Mouse (Mus musculus): ENCODE results near the gene Lamc1.
"Not testable (repeated sequence)": the region's sequence is repeated elsewhere in the genome, so short reads cannot be mapped to it uniquely, and the experiment has no call there.

Gene Lamc1

GRCm38 (mm10) chr1:153331796-153332443 lies 666 bp downstream of the Lamc1 start:
- in situ Hi-C loops (cut with MseI, MboI) = no loop called here

DNA sequence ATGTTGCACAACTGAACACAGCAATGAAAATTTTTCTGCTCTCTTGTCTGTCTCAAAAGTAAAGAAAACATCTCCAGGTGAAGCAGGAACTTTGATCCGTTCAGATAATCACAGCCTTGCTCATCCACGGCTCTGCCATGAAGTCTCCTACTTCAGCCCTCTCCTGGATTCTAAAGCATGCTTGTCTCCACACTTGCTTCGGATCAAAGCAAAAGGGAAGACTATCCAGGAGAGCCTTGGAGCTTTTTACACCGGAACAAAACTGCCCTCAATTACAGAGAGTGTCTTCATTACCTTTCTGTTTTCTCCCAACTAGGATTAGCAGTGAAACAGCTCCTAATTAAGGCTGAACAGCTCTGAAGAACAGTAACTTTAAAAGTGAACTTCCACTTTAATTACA lies 1.4 kb downstream of the Lamc1 start:
- in situ Hi-C loops (cut with MseI, MboI) = no loop called here

GRCm38 (mm10) chr1:153329306-153329705 lies 3.3 kb downstream of the Lamc1 start:
- in situ Hi-C loops (cut with MseI, MboI) = no loop called here

DNA sequence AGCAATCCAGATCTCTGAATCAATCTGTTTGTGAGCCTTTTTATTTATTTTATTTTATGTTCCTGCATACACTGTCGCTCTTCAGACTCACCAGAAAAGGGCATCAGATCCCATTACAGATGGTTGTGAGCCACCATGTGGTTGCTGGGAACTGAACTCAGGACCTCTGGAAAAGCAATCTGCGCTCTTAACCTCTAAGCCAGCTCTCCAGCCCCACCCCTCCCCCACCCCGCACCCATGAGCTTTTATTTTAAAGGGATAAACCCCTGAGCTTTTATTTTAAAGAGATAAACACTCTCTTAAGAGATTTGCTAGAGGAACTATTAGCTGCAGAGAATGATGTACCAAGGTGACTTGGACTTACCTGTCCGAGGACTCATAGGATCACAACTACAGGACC lies 5.5 kb downstream of the Lamc1 start:
- in situ Hi-C loops (cut with MseI, MboI) = no loop called here

- in situ Hi-C loops (cut with MseI, MboI) = no loop called here
Measured at GRCm38 (mm10) chr1:153326226-153326625, 6.4 kb downstream of the Lamc1 start.

- in situ Hi-C loops (cut with MseI, MboI) = no loop called here
Measured at GRCm38 (mm10) chr1:153321404-153321803, 11.2 kb downstream of the Lamc1 start.

GRCm38 (mm10) chr1:153320554-153321147 lies 11.9 kb downstream of the Lamc1 start:
- in situ Hi-C loops (cut with MseI, MboI) = no loop called here

DNA sequence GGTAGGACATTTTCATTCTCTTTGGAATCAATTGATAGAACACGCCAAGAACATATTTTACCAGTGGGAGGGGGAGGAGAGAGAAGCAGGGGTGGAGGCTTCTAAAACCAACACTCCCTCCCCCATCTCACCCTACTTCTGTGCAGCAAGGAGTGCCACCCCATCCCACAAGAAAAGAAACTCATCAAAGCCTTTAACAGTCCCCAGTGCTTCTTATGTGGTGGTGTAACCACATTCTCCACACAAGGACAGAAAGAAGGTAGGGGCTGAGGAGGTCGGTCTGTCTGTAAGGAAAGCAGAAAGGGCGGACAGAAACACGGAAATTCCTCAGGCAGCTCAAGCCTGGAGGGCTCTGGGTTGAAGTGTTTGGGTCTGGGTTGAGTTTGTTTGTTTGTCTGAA lies 12.5 kb downstream of the Lamc1 start:
- in situ Hi-C loops (cut with MseI, MboI) = no loop called here

DNA sequence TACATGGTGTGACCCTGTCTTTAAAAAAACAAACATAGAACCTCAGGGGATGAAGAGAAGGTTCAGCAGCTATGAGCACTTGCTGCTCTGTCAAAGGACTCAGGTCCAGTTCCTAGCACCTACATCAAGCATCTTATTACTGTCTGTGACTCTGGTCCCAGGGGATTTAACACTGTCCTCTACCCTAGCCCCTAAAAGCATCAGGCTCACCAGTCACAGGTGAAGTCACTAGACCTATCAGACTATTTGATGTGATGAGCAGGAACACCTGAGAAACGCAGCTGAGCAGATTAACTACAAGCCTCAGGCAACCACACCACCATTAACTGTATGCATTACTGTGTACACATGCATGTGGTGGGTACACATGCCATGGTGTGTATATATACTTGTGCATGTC lies 13.8 kb downstream of the Lamc1 start:
- in situ Hi-C loops (cut with MseI, MboI) = no loop called here

DNA sequence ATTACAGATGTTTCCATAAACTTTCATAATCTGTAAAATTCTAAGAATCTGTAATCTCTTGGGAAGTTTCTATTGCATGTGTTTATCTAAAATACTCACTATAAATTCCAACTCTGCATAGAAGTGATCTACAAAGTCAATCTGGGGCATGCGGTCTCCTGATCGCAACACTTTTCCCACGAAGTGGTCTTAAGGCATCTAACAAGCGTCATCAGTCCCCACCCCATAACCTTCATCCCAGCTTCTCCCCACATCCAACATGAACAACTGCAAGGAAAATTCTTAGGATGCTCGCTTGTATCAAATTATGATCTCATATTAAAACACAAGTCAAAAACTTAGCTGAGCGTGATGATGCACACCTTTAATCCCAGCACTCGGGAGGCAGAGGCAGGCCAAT lies 14.3 kb downstream of the Lamc1 start:
- in situ Hi-C loops (cut with MseI, MboI) = no loop called here

- in situ Hi-C loops (cut with MseI, MboI) = no loop called here
Measured at GRCm38 (mm10) chr1:153317486-153318260, 14.9 kb downstream of the Lamc1 start.

GRCm38 (mm10) chr1:153316956-153317355 lies 15.6 kb downstream of the Lamc1 start:
- in situ Hi-C loops (cut with MseI, MboI) = no loop called here

DNA sequence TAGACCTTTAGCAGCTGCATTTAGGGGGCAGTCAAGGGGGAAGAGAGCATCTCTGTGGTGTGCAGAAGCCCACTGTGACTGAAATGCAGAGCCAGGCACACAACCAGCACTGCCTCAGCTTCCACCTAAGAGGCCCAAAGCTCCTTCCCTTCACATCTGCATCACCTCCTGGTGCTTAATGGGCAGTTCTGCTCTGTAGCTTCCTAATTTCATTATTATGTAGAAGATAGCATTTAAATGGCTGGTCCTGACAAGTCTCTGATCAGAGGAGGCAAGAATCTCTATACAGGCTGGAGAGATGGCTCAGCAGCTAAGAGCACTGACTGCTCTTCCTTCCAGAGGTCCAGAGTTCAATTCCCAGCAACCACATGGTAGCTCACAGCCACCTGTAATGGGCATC lies 16.3 kb downstream of the Lamc1 start:
- in situ Hi-C loops (cut with MseI, MboI) = no loop called here

DNA sequence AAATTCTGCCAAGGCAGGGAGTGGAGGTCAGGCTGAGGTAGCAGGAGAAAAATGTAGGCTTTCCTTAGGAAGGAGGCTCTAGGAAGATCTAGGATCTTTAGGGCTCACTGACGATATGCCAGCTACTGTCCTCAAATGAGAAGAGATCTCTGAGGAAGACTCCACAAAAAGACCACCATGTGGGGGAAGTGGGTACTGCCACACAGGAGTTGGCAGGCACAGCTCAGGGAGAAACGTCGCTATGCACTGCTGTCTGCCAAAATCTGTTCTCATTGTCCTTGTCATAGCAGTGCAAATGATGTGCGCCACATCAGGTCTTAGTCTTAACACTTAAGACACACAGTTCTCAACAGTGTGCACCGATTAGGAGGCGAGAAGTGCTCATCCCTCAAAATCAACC lies 17.5 kb downstream of the Lamc1 start:
- in situ Hi-C loops (cut with MseI, MboI) = no loop called here

- in situ Hi-C loops (cut with MseI, MboI) = no loop called here
Measured at GRCm38 (mm10) chr1:153312992-153313391, 19.6 kb downstream of the Lamc1 start.

GRCm38 (mm10) chr1:153310190-153310589 lies 22.4 kb downstream of the Lamc1 start:
- in situ Hi-C loops (cut with MseI, MboI) = no loop called here

DNA sequence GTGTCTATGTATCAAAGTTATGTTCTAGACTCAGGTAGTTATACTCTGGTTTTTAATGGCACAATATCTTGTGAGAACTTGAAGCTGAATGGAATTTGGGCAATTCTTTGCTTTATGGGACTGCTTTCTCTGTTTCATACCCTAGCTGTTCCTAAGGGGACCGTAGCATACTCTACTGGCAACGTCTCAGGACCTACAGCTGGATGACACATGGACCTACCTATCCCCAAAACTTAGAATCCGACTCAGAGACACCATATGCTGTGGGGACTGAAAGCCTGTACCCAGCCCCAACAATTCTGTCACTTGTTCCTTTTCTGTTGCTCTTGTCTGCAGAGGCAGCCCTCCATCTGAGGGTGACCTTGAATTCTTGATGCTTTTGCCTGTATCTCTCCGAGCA lies 23.3 kb downstream of the Lamc1 start:
- in situ Hi-C loops (cut with MseI, MboI) = no loop called here

- in situ Hi-C loops (cut with MseI, MboI) = no loop called here
Measured at GRCm38 (mm10) chr1:153308915-153309296, 23.7 kb downstream of the Lamc1 start.

DNA sequence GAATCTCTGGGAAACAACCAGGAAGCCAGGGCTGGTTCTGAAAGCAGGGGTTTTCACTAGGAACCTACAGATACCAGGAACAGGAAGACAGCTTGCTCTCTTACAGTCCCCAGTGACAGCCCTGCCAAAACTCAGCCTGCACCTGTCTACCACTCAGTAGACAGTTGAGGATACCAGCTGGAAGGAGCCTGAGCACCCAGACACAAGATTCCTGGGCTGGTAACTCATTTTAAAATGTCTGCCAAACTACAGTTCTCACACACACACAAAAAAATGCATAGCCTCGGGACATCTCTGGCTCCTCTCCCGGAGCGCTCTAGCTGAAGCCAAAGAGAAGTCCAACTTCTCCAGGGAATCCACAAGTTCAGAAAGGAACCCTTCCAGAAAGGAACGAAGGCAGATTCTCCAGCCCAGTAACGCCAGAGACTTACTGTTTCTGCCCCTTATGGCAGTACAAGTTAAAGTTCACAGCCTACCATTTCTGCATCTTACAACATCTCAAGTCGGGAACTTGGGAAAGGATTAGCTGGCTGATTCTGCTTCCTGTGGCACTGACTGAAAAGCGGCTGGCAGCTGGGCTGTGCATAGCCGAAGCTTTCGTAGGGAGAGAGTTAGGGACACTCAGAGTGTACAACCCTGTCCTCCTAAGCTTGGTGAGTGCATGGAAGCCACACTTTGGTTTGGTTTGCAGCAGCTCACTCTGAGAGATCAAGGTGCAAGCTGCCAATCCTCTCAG lies 24.2 kb downstream of the Lamc1 start:
- in situ Hi-C loops (cut with MseI, MboI) = no loop called here

DNA sequence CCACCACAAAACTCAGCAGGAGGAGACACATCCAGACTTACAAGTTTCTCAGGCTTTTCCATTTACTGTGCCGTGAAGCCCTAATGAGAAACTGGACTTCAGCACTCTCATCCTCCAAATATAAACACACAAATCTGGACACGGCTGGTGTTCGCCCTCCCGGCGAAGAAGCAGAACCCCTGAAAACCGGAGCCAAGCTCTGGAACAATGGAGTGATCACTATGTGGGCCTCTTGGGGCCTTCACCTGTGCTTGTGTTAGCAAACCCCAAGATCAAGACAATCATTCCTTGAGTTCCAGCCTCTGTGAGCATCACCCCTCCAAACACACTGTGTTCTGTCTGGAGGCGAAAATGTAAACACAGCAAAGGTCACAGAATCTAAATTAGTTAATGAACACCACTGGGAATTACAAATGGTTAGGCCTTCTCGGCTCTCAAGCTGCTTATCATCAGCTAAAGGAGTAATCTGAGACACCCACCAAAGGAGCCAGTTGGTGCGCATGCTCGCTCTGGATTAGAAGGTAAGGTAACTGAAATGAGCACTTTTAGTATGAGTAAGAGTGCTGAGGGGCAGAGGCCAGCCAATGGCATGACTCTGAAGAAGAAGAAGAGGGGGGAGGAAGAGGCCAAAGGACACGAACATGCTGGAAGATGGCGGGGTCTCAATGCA lies 24.9 kb downstream of the Lamc1 start:
- in situ Hi-C loops (cut with MseI, MboI) = no loop called here

GRCm38 (mm10) chr1:153305728-153306127 lies 26.9 kb downstream of the Lamc1 start:
- in situ Hi-C loops (cut with MseI, MboI) = not testable (repeated sequence)

DNA sequence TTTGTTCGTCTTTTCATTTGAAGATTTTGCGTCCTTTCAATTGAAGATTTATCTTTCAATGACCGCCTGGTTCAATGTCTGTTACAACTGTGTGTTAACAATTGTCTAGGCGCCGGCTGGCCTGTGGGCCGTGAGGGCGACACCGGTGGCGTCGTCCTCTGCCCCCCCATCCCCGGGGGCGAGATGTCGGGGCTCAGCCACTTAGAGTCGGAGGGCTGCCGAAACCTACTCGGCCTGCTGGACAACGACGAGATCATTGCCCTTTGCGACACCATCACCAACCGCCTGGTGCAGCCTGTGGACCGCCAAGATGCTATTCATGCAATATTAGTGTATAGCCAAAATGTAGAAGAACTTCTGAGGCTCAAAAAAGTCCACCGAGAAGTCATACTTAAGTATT lies 27.3 kb downstream of the Lamc1 start:
- in situ Hi-C loops (cut with MseI, MboI) = not testable (repeated sequence)

Measured in mouse trophoblast stem cell (cell line).